Mouse (Mus musculus) myocyte (in vitro differentiated cells): ENCODE data around the gene Dazap1.

Experiments
- MYOD1 ChIP-seq, 3 experiments: IDR thresholded peaks; one replicate each; pipeline ENCODE4 v1.6.1; 2011; ENCODE audit warnings: control low read depth in 2 of 3, low read depth in 2 of 3, mild to moderate bottlenecking in 2 of 3, moderate library complexity in 1 of 3; ENCODE audit not compliant: insufficient read length in 2 of 3, control insufficient read depth in 1 of 3
- POLR2A ChIP-seq: IDR thresholded peaks from one replicate; pipeline ENCODE4 v1.6.1; 2011; ENCODE audit warnings: low read depth, mild to moderate bottlenecking, control low read depth, moderate library complexity; ENCODE audit not compliant: insufficient read length
- POLR2AphosphoS2 ChIP-seq: IDR thresholded peaks from one replicate; pipeline ENCODE4 v1.6.1; 2011; ENCODE audit warnings: low read depth, control low read depth; ENCODE audit not compliant: insufficient read length

DNA sequence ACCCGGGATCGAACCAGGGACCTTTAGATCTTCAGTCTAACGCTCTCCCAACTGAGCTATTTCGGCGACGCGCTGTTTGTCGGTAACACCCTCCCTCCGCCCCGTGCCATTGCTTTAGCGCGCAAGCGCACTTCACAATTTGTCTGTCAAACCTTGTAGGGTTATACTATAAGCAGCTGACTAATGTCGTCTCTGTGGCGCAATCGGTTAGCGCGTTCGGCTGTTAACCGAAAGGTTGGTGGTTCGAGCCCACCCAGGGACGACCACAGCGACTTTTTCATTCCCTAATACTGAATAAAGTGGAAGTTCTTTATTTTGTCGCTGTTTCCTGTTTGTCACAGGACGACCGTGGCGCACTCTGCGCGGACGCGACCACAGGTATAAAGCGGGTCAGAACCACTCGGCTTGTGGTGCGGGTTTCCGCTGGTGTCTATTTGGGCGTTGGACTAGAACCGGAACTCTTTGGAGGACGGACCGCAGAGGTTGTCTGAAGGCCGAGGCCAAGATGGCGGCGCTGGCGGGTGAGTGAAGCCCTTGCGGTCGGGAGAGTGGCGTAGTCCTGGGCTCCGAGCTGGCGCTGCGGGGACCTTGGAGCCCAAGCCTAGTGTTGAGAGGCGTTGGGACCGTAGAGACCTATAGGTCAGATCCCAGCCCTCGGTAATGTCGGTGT is 12.2 kb upstream of the Dazap1 start, which contains the start of gene Ndufs7:
- TF ChIP-seq POLR2AphosphoS2 (peak; percentile 93), POLR2A (peak; percentile 93), MYOD1 (IDR thresholded peaks at IDR 0.05; ENCODE audit: control insufficient read depth in 1 of 3, insufficient read length in 2 of 3, low read depth in 2 of 3) (peak in 1 of 3 experiments; percentile 18)
